Mouse (Mus musculus) forebrain, embryonic 12.5 days (tissue): ENCODE results near the gene Fbxw5. TPM values are rescaled to one million over a fixed set of nuclear protein-coding genes. Genes with fewer than 3 reads are reported as not detected.

Experiments
- ATAC-seq: fragments of 200-750 bp; cut with Nextera tagmentation; 2 replicates; pipeline ENCODE4 v1.8.0; 2017; ENCODE audit warnings: moderate TSS enrichment; ENCODE audit not compliant: low FRiP score
- H3K27ac ChIP-seq: fragments of 300-500 bp; sonication (generic); 2 replicates; pipeline ENCODE4 v1.5.1; 2016; ENCODE audit warnings: mild to moderate bottlenecking
- H3K27me3 ChIP-seq: fragments of 300-500 bp; sonication (generic); 2 replicates; pipeline ENCODE4 v1.6.1; 2016; ENCODE audit warnings: mild to moderate bottlenecking
- H3K36me3 ChIP-seq: fragments of 300-500 bp; sonication (generic); replicated peaks from 2 replicates; pipeline ENCODE4 v1.6.1; 2016; ENCODE audit warnings: mild to moderate bottlenecking
- H3K4me1 ChIP-seq: fragments of 300-500 bp; sonication (generic); 2 replicates; pipeline ENCODE4 v1.6.1; 2016
- H3K4me2 ChIP-seq: fragments of 300-500 bp; sonication (generic); 2 replicates; pipeline ENCODE4 v1.6.1; 2016; ENCODE audit warnings: mild to moderate bottlenecking, moderate library complexity
- H3K4me3 ChIP-seq: fragments of 300-500 bp; sonication (generic); replicated peaks from 2 replicates; pipeline ENCODE4 v1.5.1; 2016; ENCODE audit warnings: mild to moderate bottlenecking
- H3K9ac ChIP-seq: fragments of 300-500 bp; sonication (generic); 2 replicates; pipeline ENCODE4 v1.6.1; 2016; ENCODE audit warnings: mild to moderate bottlenecking
- H3K9me3 ChIP-seq: fragments of 300-500 bp; sonication (generic); 2 replicates; pipeline ENCODE4 v1.6.1; 2016
- WGBS: fragments of 180-500 bp; shearing (Covaris S2); methylation state at CpG from one replicate; pipeline ENCODE4 v1.1.7; 2016; 5-methylcytosine and 5-hydroxymethylcytosine counted together
- polyA plus RNA-seq: library from polyadenylated mRNA; unstranded; fragments of >200 nt; fragmentation: Nextera tagmentation; extraction: Ambion mirVana; gene quantifications from 2 replicates; pipeline ENCODE4 v1.2.1, GENCODE M21; 2016

Gene Fbxw5
- polyA plus RNA-seq, 1 experiment from 2014 or later = 102 TPM

DNA sequence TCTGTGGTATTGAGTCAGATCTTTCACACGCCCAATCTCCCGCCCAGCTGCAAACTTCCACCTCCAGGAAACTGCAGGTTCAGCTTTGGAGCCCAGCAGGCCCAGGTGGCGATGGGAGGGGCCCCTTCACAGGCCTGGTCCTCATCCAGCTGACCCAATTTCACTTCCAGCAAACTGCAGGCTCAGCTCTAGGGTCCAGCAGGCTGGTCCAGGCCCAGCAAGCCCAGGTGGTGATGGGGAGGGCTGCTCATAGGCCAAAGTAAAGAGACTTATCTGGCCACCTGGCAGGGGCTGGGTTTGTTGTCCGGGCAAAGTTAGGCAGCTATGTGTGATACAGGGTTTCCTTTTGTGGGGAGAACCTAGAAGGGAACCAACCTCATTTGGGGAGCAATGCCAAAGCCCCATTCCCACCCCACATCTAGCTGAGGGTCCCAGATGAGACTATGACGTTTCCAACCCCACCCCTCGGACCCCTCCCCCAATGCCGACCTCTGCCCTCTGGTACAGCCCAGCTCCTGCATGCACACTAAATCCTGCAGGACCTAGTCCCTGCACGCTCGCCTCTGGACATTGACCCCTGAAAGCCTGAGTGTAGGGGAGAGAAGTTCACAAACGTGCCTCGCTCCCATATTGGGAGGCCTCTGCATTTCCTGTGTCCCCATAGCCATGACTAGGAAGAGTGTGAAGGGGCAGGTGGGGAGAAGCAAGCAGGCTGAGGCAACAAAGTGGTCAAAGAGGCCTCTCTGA is 15.5 kb upstream of the Fbxw5 start:
- no peak overlapping the region for H3K4me2 ChIP-seq
- ATAC-seq = no peak
- H3K4me1 ChIP-seq = no peaks in the 10 kb centered on the region
- no peak overlapping the region for H3K27ac ChIP-seq
- 75% methylated on average over 11 of the region's 11 CpGs for WGBS
- no peaks in the 10 kb centered on the region for H3K9me3 ChIP-seq
- no peak overlapping the region for H3K9ac ChIP-seq
- 0 out of 2 replicates have a peak, but pooled peaks cover 6% of the 10 kb centered on the region for H3K27me3 ChIP-seq
- no peak overlapping the region for H3K4me3 ChIP-seq
- no peaks in the 10 kb centered on the region for H3K36me3 ChIP-seq

DNA sequence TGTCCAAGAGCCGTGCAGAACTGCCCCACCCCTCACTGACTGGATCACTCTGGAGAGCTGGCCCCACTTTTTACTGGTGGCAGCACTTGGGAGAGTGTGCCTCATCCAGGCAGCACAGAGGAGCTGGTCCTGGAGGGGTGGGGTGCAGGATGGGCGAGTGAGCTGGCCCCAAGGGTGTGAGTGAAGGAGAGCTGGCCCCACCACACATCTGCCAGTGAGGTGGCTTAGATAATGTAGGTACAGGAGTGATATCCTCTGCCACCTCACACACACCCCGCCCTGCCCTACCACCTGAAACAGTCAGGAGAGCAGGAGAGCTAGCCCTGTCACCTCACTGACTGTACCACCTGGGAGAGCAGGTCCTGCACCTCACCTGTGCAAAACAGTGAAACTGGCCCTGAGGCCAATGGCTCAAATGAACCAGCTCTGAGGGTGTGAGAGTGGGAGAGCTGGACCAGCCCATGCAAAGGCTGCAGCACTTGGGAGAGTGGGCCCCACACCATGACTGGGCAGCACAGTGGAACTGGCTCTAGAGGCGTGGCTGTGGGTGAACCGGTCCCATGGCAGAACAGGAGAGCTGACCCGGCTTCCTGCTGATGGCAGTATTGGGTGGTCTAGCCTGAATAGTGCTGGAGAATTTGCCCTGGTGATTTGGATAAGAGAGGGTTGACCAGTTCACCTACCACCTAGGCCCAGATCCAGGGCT is 12.4 kb upstream of the Fbxw5 start:
- Histone ChIP-seq H3K4me1 (no peaks in the 10 kb centered on the region), H3K9me3 (no peaks in the 10 kb centered on the region), H3K27me3 (0 out of 2 replicates have a peak, but pooled peaks cover 3% of the 10 kb centered on the region), H3K9ac (no peak overlapping the region), H3K27ac (no peak overlapping the region), H3K36me3 (no peaks in the 10 kb centered on the region), H3K4me2 (no peak overlapping the region), H3K4me3 (no peak overlapping the region)
- WGBS = 76% methylated on average over 6 of the region's 6 CpGs
- ATAC-seq = no peak

DNA sequence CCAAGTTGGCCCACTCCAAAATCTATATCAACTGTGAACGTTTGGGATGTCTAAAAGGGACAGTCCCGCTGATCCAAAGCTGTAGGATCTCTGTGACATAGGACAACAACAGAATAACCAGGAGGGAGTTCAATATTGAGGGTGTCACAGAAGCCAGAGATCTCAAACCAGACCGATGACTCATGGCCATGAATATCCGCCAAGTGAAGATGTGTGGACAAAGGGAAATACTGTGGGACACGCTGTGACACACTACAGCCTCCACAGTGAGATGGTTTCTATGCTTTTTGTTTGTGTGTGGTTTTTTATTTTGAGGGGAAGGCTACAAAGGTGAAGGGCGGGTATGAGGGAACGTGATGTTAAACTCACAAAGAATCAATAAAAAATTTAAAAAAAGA is 11.9 kb upstream of the Fbxw5 start:
- Histone ChIP-seq H3K36me3 (no peaks in the 10 kb centered on the region), H3K4me2 (no peak overlapping the region), H3K27ac (no peak overlapping the region), H3K27me3 (0 out of 2 replicates have a peak, but pooled peaks cover 3% of the 10 kb centered on the region), H3K4me3 (no peak overlapping the region), H3K9me3 (no peaks in the 10 kb centered on the region), H3K9ac (no peak overlapping the region), H3K4me1 (no peaks in the 10 kb centered on the region)
- no peak for ATAC-seq
- 80% methylated on average over 7 of the region's 7 CpGs for WGBS

DNA sequence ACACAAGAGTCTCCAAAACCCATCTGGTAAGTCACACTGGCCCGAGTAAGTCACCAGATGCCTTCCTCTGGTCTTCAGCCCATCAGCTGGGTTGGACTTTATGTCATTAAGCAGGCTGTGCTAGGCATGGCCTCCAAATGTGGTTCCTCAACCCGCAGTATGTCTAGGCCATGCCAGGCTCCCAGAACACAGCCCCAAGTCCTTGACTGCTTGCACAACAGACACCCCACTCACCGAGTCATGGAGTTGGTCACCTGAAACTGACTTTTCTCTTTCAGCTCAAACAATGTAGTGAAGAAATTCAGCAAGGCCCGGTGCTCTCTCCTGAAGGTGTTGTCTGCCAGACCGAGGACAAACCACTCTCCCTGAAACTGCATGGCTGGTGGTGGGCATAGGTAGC is 7.6 kb upstream of the Fbxw5 start:
- H3K27ac ChIP-seq = no peak overlapping the region
- no peak for ATAC-seq
- H3K4me2 ChIP-seq = no peak overlapping the region
- no peaks in the 10 kb centered on the region for H3K36me3 ChIP-seq
- H3K27me3 ChIP-seq = no peaks in the 10 kb centered on the region
- no peak overlapping the region for H3K9ac ChIP-seq
- WGBS = 88% methylated on average over 5 of the region's 5 CpGs
- no peaks in the 10 kb centered on the region for H3K4me1 ChIP-seq
- no peak overlapping the region for H3K4me3 ChIP-seq
- no peaks in the 10 kb centered on the region for H3K9me3 ChIP-seq

DNA sequence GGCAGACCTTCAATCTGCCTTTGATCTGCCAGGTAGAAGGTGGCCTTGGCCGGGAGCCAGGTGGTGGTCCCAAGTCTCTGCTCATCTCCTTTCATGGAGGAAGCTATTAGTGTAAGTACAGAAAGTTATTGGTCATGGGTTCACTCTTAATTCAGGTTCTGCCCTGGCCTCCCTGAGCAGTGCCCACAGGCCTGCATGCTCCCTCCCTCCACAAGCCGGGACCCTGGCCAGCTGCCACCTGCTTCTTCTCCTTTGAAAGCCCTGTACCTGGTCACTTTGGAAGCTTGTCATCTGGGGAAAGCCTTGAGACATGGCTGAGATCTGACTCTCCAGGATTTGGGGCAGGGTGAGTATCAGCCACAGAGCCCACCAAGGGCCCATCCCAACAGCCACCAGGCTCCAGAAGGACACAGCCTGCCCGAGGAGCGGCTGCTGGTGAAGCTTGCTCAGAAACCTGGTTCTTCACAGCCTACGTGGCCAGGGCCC is 7.0 kb upstream of the Fbxw5 start, which contains the start of gene Lcn12:
Gene Lcn12, minus strand, starts transcription at position 436 of the 486 bp plus-strand sequence.
- no peaks in the 10 kb centered on the region for H3K27me3 ChIP-seq
- H3K4me2 ChIP-seq = no peak within 1 kb of the TSS
- H3K9me3 ChIP-seq = no peaks in the 10 kb centered on the region
- WGBS = 91% methylated on average over 5 of the region's 5 CpGs
- H3K36me3 ChIP-seq = no peaks in the 10 kb centered on the region
- no peak within 1 kb of the TSS for H3K9ac ChIP-seq
- no peak within 1 kb of the TSS for H3K4me3 ChIP-seq
- H3K27ac ChIP-seq = no peak within 1 kb of the TSS
- H3K4me1 ChIP-seq = no peaks in the 10 kb centered on the region
- ATAC-seq = no peak

DNA sequence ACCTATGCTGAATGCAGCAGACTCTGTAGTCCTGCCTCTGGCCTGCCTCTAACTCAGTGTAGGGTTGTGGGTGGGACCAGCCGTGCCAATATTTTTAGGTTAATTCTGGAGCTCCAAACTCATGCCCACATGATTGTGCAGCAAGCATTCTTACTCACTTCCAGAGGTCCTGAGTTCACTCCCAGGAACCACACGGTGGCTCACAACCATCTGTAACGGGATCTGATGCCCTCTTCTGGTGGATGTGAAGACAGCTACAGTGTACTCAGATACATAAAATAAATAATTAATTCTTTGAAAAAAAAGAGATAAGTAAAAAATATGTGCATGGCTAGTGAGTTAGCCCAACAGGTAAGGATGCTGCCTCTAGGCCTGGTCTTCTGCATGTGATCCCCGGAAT is 4.1 kb upstream of the Fbxw5 start:
- 45% methylated on average over 4 of the region's 4 CpGs for WGBS
- no peak for ATAC-seq

DNA sequence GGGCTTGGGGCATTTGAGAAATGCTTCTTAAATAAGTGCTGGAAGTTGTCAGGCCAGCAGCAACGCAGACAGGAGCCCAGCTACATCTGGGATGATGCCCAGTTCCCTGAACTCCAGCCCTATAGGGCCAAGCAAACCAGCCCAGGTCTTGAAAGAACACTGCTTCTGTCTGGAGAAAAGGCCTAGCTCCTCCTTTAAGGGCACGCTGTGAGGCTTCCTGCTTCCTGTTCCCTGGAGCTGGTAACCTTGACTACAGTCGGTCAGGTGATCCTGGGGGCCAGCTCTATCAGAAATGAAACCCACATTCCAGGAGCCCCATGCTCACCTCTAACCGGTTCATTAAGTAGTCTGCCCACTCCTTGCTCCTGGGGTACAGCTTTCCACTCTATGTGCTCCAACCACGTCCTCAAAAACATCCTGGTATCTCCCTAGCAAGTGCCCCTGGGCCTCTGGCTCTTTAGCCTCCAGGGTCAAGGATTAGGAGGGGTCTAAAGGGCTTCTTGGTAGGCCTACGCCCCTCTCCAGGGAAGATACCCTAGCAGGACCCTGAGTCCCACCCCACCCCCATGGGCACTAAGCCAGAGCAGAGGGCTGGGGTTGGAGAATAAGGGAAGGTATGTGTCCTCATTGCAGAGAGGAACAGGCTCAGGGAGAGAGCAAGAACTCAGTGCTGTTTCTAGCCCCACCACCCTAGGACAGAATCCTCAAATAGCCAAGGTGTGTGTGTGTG is 2.5 kb upstream of the Fbxw5 start:
- ATAC-seq = no peak
- Histone ChIP-seq H3K4me3 (no peak overlapping the region), H3K9me3 (no peaks in the 10 kb centered on the region), H3K36me3 (peaks cover 3% of the 10 kb centered on the region), H3K27me3 (no peaks in the 10 kb centered on the region), H3K9ac (no peak overlapping the region), H3K27ac (no peak overlapping the region), H3K4me1 (peaks cover 12% of the 10 kb centered on the region), H3K4me2 (no peak overlapping the region)
- 61% methylated on average over 6 of the region's 6 CpGs for WGBS

More for the DNA sequence above, 4.1 kb upstream of the Fbxw5 start:
- Histone ChIP-seq H3K4me1 (peaks cover 4% of the 10 kb centered on the region), H3K4me3 (no peak overlapping the region), H3K36me3 (no peaks in the 10 kb centered on the region), H3K9ac (no peak overlapping the region), H3K27ac (no peak overlapping the region), H3K4me2 (no peak overlapping the region), H3K9me3 (no peaks in the 10 kb centered on the region), H3K27me3 (no peaks in the 10 kb centered on the region)

DNA sequence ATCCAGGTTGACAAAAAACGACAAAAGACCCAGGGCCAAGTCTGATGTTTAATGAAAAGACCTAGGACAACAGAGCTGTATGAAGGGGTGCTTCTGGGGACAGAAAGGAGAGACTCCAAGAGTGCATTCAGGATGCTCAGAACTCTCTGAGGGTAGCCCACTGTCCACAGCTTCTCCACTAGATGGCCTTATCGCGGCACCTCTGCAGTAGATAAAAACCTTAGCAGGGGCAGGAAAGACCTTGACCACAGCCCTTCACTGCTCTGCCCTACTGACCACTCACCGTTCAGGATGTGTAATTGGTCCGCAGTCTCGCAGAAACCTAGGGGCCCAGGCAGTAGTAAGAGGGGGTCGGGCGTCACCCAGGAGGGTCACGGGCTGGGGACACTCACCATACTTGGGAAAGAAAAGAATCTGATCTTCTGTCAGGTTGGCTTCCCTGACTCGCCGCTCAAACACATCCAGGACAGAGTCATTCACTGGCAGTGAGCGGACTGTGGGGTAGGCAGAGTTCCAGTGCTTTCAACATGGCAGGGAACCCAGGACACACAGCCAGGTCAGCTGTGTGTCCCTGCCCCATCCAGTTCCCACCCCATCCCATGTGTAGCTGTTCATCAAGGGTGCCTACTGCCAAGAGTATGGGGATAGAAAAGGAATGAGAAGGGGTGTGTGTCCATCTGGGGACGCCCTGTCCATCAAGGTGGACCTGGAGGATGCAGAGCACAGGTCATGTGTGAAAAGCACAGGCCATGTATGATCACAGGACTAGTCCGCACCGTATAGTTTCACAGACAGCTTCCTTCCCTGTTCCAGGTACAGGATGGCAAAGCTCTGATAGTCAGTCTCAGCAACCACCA is 1.7 kb upstream of the Fbxw5 start:
- H3K4me1 ChIP-seq = peaks cover 12% of the 10 kb centered on the region
- H3K27me3 ChIP-seq = no peaks in the 10 kb centered on the region
- no peak overlapping the region for H3K4me3 ChIP-seq
- peaks cover 11% of the 10 kb centered on the region for H3K36me3 ChIP-seq
- H3K9ac ChIP-seq = no peak overlapping the region
- 75% methylated on average over 15 of the region's 15 CpGs for WGBS
- no peak overlapping the region for H3K4me2 ChIP-seq
- no peaks in the 10 kb centered on the region for H3K9me3 ChIP-seq
- H3K27ac ChIP-seq = no peak overlapping the region
- no peak for ATAC-seq

DNA sequence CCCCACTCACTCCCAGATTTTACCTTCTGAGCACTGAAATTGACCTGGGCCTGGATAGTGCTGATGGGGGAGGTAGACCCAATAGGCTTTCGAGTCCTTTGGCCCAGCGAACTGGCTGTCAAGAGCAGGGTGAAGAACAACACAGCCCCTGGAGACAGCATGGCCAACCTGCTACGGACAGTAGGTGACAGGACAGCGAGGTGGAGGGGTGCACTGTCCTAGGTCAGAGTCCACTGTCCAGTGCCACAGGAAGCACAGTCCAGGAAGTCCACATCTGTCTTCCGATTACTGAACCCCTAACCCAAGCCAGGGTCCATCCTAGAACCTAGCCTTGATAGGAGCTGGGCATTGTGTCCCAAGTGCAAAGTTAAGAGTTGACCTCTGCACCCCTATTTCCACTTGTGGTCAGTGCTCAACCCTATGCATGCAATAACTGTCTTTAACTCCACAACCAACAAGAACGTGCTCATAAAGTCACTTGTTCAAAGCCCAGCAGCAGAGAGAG is 427 bp upstream of the Fbxw5 start:
- ATAC-seq = peak; percentile 53
- H3K4me2 ChIP-seq = peak overlapping the region; percentile 56
- H3K36me3 ChIP-seq = peaks cover 24% of the 10 kb centered on the region
- H3K4me3 ChIP-seq = peak overlapping the region; percentile 86
- H3K27ac ChIP-seq = no peak overlapping the region
- peak overlapping the region; percentile 95; the same call in 1 of the 2 replicates for H3K9ac ChIP-seq
- H3K4me1 ChIP-seq = peaks cover 12% of the 10 kb centered on the region
- 71% methylated on average over 6 of the region's 6 CpGs for WGBS
- H3K27me3 ChIP-seq = no peaks in the 10 kb centered on the region
- no peaks in the 10 kb centered on the region for H3K9me3 ChIP-seq

DNA sequence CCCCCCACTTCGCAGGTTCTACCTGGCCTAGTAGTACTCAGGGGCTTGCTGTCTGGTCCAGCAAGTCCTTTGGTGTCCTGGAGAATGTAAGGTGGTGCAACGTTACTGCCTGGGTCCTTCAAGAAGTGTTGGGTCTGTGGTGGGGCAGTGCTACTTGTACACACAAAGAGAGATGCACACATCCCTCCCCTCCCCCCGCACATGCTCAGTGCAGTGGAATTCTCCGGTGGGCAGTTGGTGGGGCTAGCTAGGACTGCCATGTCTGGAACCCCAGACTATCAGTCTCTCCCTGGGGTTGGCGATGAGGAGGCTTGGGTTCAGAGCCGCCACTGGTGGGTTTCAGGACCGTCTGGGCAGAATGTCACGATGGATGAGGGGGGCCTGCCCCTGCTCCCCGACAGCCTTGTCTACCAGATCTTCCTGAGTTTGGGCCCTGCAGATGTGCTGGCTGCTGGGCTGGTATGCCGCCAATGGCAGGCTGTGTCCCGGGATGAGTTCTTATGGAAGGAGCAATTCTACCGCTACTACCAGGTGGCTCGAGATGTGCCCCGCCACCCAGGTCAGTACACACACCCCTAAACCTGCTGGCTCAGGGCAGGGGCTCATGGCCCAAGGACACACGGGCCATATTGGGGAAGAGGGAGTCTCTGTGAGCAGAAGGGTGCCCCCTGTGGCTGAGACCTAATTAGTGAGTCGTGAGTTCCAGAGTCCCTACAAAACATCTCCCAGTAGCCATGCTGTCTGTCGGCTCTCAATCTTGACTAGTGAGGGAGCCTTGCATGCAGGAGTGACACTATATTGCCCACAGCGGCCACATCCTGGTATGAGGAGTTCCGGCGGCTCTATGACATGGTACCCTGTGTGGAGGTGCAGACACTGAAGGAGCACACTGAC is 1.3 kb downstream of the Fbxw5 start, which contains the start of gene C8g:
Gene C8g, minus strand, starts transcription at position 127 of the 894 bp plus-strand sequence.
- H3K4me1 ChIP-seq = peaks cover 12% of the 10 kb centered on the region
- 79% methylated on average over 20 of the region's 20 CpGs for WGBS
- H3K9ac ChIP-seq = peak within 1 kb of the TSS; percentile 95
- no peaks in the 10 kb centered on the region for H3K27me3 ChIP-seq
- H3K27ac ChIP-seq = peak within 1 kb of the TSS; percentile 75; the same call in 1 of the 2 replicates
- peaks cover 35% of the 10 kb centered on the region for H3K36me3 ChIP-seq
- no peaks in the 10 kb centered on the region for H3K9me3 ChIP-seq
- H3K4me2 ChIP-seq = peak within 1 kb of the TSS; percentile 98
- H3K4me3 ChIP-seq = peak within 1 kb of the TSS; percentile 86
- ATAC-seq = no peak

DNA sequence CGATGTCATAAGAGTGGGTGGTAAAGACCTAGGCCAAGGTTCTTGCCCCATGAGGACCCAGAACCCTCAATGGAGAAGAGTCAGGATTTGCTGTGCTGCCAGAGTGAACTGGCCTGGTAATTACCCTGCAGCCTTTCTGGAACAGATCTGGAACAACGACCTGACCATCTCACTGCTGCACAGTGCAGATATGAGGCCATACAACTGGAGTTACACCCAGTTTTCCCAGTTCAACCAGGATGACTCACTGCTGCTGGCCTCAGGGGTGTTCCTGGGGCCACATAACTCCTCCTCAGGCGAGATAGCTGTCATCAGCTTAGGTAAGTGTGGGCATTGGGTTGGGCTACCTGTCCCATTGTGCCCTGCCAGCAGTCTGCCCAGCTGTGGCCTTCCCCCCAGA is 2.2 kb downstream of the Fbxw5 start:
- H3K27me3 ChIP-seq = no peaks in the 10 kb centered on the region
- no peak overlapping the region for H3K4me3 ChIP-seq
- no peak overlapping the region for H3K4me2 ChIP-seq
- H3K4me1 ChIP-seq = peaks cover 12% of the 10 kb centered on the region
- ATAC-seq = no peak
- 93% methylated on average over 3 of the region's 3 CpGs for WGBS
- H3K27ac ChIP-seq = no peak overlapping the region
- H3K9me3 ChIP-seq = no peaks in the 10 kb centered on the region
- H3K9ac ChIP-seq = no peak overlapping the region
- peaks cover 35% of the 10 kb centered on the region for H3K36me3 ChIP-seq
